Mouse (Mus musculus) neutrophil, adult 5-6 weeks (primary cell): Measurements from ENCODE around the gene AL732309.1. TPM values are rescaled to one million over a fixed set of nuclear protein-coding genes. Genes with fewer than 3 reads are reported as not detected.

Experiments used
- ATAC-seq: fragments of 151-379, 151-347 bp; 2 replicates; pipeline ENCODE4 v1.8.0; 2017; ENCODE audit warnings: mild to moderate bottlenecking, moderate TSS enrichment; ENCODE audit not compliant: insufficient number of reproducible peaks, poor library complexity, low FRiP score, severe bottlenecking; ENCODE audit errors: extremely low read depth
- total RNA-seq: library from RNA; stranded (forward); fragments of 200-1000 nt; gene quantifications from 2 replicates; pipeline ENCODE4 v1.2.3, GENCODE M21; 2017

The AL732309.1 gene
- total RNA-seq, 1 experiment from 2014 or later = 6.1 TPM

- no peak for ATAC-seq
These were observed 4.6 kb downstream of the AL732309.1 start, which contains the start of the genes Rnf208 and Cysrt1 for GRCm38 (mm10) chr2:25242101-25242506. Gene Rnf208, plus strand, starts transcription at chr2:25242255. Gene Cysrt1, minus strand, starts transcription at chr2:25242452.

- no peak for ATAC-seq
These were observed 5.3 kb downstream of the AL732309.1 start for GRCm38 (mm10) chr2:25241438-25241775.

- ATAC-seq = 0 out of 2 replicates have a peak, but pooled peaks have one; percentile 15
These were observed 5.8 kb downstream of the AL732309.1 start for GRCm38 (mm10) chr2:25240723-25241437.

GRCm38 (mm10) chr2:25240310-25240709 lies 6.4 kb downstream of the AL732309.1 start:
- ATAC-seq = no peak

GRCm38 (mm10) chr2:25239766-25240165 lies 6.9 kb downstream of the AL732309.1 start:
- no peak for ATAC-seq

- no peak for ATAC-seq
These were observed 8.6 kb downstream of the AL732309.1 start for GRCm38 (mm10) chr2:25238106-25238505.

- no peak for ATAC-seq
These were observed 9.1 kb downstream of the AL732309.1 start for GRCm38 (mm10) chr2:25237522-25237921.

- ATAC-seq = no peak
These were observed 10.0 kb downstream of the AL732309.1 start, which contains the start of gene Rnf224 for GRCm38 (mm10) chr2:25236614-25237013. Gene Rnf224, minus strand, starts transcription at chr2:25236787.

GRCm38 (mm10) chr2:25234551-25235220 lies 12.0 kb downstream of the AL732309.1 start:
- no peak for ATAC-seq

- no peak for ATAC-seq
These were observed 12.6 kb downstream of the AL732309.1 start, which contains the start of gene Slc34a3 for GRCm38 (mm10) chr2:25234050-25234449. Gene Slc34a3, minus strand, starts transcription at chr2:25234364.

- no peak for ATAC-seq
These were observed 13.2 kb downstream of the AL732309.1 start for GRCm38 (mm10) chr2:25233421-25233820.

GRCm38 (mm10) chr2:25231038-25231437 lies 15.6 kb downstream of the AL732309.1 start:
- no peak for ATAC-seq

- no peak for ATAC-seq
These were observed 16.1 kb downstream of the AL732309.1 start for GRCm38 (mm10) chr2:25230581-25230980.

- ATAC-seq = no peak
These were observed 17.1 kb downstream of the AL732309.1 start for GRCm38 (mm10) chr2:25229582-25229981.

- no peak for ATAC-seq
These were observed 17.6 kb downstream of the AL732309.1 start for GRCm38 (mm10) chr2:25228995-25229530.

- ATAC-seq = peak; percentile 47
These were observed 18.2 kb downstream of the AL732309.1 start for GRCm38 (mm10) chr2:25228431-25228889.

GRCm38 (mm10) chr2:25227406-25227805 lies 19.3 kb downstream of the AL732309.1 start:
- ATAC-seq = no peak

- ATAC-seq = no peak
These were observed 19.8 kb downstream of the AL732309.1 start for GRCm38 (mm10) chr2:25226864-25227263.

GRCm38 (mm10) chr2:25225811-25226379 lies 20.8 kb downstream of the AL732309.1 start:
- ATAC-seq = no peak
